Mouse (Mus musculus) heart, adult 2 months (tissue): ENCODE data around the gene Fars2.

Source experiments
- CTCF ChIP-seq: fragments of 200-600 bp; IDR thresholded peaks from 2 replicates; pipeline ENCODE4 v1.8.1; 2022; ENCODE audit warnings: antibody characterized with exemption, mild to moderate bottlenecking, moderate library complexity
- EP300 ChIP-seq: fragments of 200-500 bp; IDR thresholded peaks from 2 replicates; pipeline ENCODE4 v1.6.1; 2011; ENCODE audit warnings: low read depth, low read length, control low read depth; ENCODE audit not compliant: insufficient read depth

DNA sequence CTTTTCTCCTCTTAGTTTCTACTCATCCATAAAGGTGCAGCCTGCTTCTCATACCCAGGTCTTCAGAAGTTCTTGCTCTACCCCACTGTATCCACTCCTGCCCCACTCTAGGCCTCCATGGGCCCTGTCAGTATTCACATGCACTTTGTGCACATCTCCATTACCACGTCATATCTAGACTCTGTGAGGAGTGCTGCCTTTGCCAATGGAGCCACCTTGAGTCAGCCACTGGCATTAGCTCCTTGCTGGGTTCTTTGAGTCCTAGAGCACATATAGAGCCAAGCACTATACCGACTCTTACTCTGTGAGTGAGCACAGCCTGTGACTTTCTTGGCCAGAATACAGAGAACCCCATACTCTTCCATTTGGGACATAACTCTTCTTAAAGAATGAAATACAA, 159.0 kb downstream of the Fars2 start:
- TF ChIP-seq CTCF: peak; percentile 37
- TF ChIP-seq EP300: no peak
